Mouse (Mus musculus) urinary bladder, adult 2 months (tissue): ENCODE data around the gene Fbf1. TPM values are rescaled to one million over a fixed set of nuclear protein-coding genes. Genes with fewer than 3 reads are reported as not detected.

ENCODE experiments used
- polyA plus RNA-seq: library from polyadenylated mRNA; depleted of rRNA; stranded (reverse); fragments of >200 nt; gene quantifications from 2 replicates; pipeline ENCODE4 v1.2.3, GENCODE M21; 2012; rRNA removed

Gene Fbf1
- polyA plus RNA-seq, 1 experiment, result 47.7 TPM

Other genes starting within 250 kb of the Fbf1 start
- gene Sap30bp, start 234.9 kb downstream of the Fbf1 start, polyA plus RNA-seq, result 31.6 and 33.7 TPM in 2 replicates
- gene Recql5, start 234.7 kb downstream of the Fbf1 start, polyA plus RNA-seq, result 26.4 and 29.5 TPM in 2 replicates
- gene Itgb4, start 193.5 kb downstream of the Fbf1 start, polyA plus RNA-seq, result 24.7 and 35.7 TPM in 2 replicates
- gene Galk1, start 155.4 kb downstream of the Fbf1 start, polyA plus RNA-seq, result 45.4 and 51.7 TPM in 2 replicates
- gene H3f3b, start 140.2 kb downstream of the Fbf1 start, polyA plus RNA-seq, result 374 and 394 TPM in 2 replicates
- 23.3 and 23.7 TPM in 2 replicates for gene Unk, start 137.8 kb downstream of the Fbf1 start, polyA plus RNA-seq
- gene Unc13d, start 90.2 kb downstream of the Fbf1 start, polyA plus RNA-seq, result 4.5 and 5.6 TPM in 2 replicates
- gene Wbp2, start 81.2 kb downstream of the Fbf1 start, polyA plus RNA-seq, result 119 and 147 TPM in 2 replicates
- gene Trim47, start 41.0 kb downstream of the Fbf1 start, polyA plus RNA-seq, result 33.1 and 40.7 TPM in 2 replicates
- 9.6 and 11.8 TPM in 2 replicates for gene Trim65, start 37.0 kb downstream of the Fbf1 start, polyA plus RNA-seq
- gene Mrpl38, start 29.3 kb downstream of the Fbf1 start, polyA plus RNA-seq, result 21.4 and 29.3 TPM in 2 replicates
- gene Ten1, start 30.7 kb upstream of the Fbf1 start, polyA plus RNA-seq, result 45.1 and 57.1 TPM in 2 replicates
- 94.7 and 106 TPM in 2 replicates for gene Acox1, start 30.9 kb upstream of the Fbf1 start, polyA plus RNA-seq
- 16.9 and 24.7 TPM in 2 replicates for gene Evpl, start 69.9 kb upstream of the Fbf1 start, polyA plus RNA-seq
- 75.0 and 78.3 TPM in 2 replicates for gene Srp68, start 106.1 kb upstream of the Fbf1 start, polyA plus RNA-seq
- gene Galr2, start 112.8 kb upstream of the Fbf1 start, polyA plus RNA-seq, result 9.5 and 12.9 TPM in 2 replicates
- 40.4 and 51.0 TPM in 2 replicates for gene Exoc7, start 139.1 kb upstream of the Fbf1 start, polyA plus RNA-seq
- 0.24 and 0.34 TPM in 2 replicates for gene Foxj1, start 167.2 kb upstream of the Fbf1 start, polyA plus RNA-seq
- gene Rnf157, start 244.9 kb upstream of the Fbf1 start, polyA plus RNA-seq, result 5.0 and 8.3 TPM in 2 replicates